Mouse (Mus musculus): ENCODE results near the gene Insr.
"Not testable (repeated sequence)": the region's sequence is repeated elsewhere in the genome, so short reads cannot be mapped to it uniquely, and the experiment has no call there.

The Insr gene

GRCm38 (mm10) chr8:3230118-3231060 lies 49.0 kb downstream of the Insr start:
- no peak for DNase-seq

GRCm38 (mm10) chr8:3227423-3227822 lies 52.0 kb downstream of the Insr start:
- no peak for DNase-seq

- peak in 1 of 2 experiments; percentile 43 for DNase-seq
Measured at GRCm38 (mm10) chr8:3225731-3226130, 53.7 kb downstream of the Insr start.

- DNase-seq = no peak
Measured at GRCm38 (mm10) chr8:3225184-3225583, 54.2 kb downstream of the Insr start.

- DNase-seq = no peak
Measured at GRCm38 (mm10) chr8:3222636-3222965, 56.8 kb downstream of the Insr start.

GRCm38 (mm10) chr8:3221960-3222635 lies 57.3 kb downstream of the Insr start:
- no peak for DNase-seq

- DNase-seq = peak; percentile 93 to 96
Measured at GRCm38 (mm10) chr8:3221047-3221959, 58.1 kb downstream of the Insr start.

- DNase-seq = peak in 1 of 2 experiments; percentile 51
Measured at GRCm38 (mm10) chr8:3220502-3220901, 58.9 kb downstream of the Insr start.

GRCm38 (mm10) chr8:3219921-3220411 lies 59.5 kb downstream of the Insr start:
- DNase-seq = no peak

GRCm38 (mm10) chr8:3219266-3219665 lies 60.2 kb downstream of the Insr start:
- DNase-seq = no peak

- DNase-seq = no peak
Measured at GRCm38 (mm10) chr8:3216541-3217092, 62.8 kb downstream of the Insr start.

- peak; percentile 70 to 74 for DNase-seq
Measured at GRCm38 (mm10) chr8:3215561-3215960, 63.9 kb downstream of the Insr start.

GRCm38 (mm10) chr8:3214601-3215000 lies 64.8 kb downstream of the Insr start:
- DNase-seq = no peak

GRCm38 (mm10) chr8:3211456-3211855 lies 68.0 kb downstream of the Insr start:
- peak; percentile 29 to 48 for DNase-seq

GRCm38 (mm10) chr8:3209960-3210359 lies 69.5 kb downstream of the Insr start:
- DNase-seq = no peak

- DNase-seq = peak; percentile 24 to 56
Measured at GRCm38 (mm10) chr8:3209268-3209667, 70.1 kb downstream of the Insr start.

- DNase-seq = no peak
Measured at GRCm38 (mm10) chr8:3208729-3209128, 70.7 kb downstream of the Insr start.

- no peak for DNase-seq
Measured at GRCm38 (mm10) chr8:3204758-3205443, 74.5 kb downstream of the Insr start.

GRCm38 (mm10) chr8:3202792-3203191 lies 76.6 kb downstream of the Insr start:
- no peak for DNase-seq

- DNase-seq = not testable (repeated sequence)
Measured at GRCm38 (mm10) chr8:3194297-3194696, 85.1 kb downstream of the Insr start.

- no peak for DNase-seq
Measured at GRCm38 (mm10) chr8:3191006-3191405, 88.4 kb downstream of the Insr start.

GRCm38 (mm10) chr8:3187456-3187855 lies 92.0 kb downstream of the Insr start:
- no peak for DNase-seq
